Mouse (Mus musculus) hindbrain, embryonic 13.5 days (tissue): ENCODE results near the gene Camkmt. TPM values are rescaled to one million over a fixed set of nuclear protein-coding genes. Genes with fewer than 3 reads are reported as not detected.

Source experiments
- ATAC-seq: fragments of 200-750 bp; cut with Nextera tagmentation; 2 replicates; pipeline ENCODE4 v1.8.0; 2017; ENCODE audit warnings: moderate TSS enrichment; ENCODE audit not compliant: low FRiP score
- H3K27ac ChIP-seq: fragments of 300-500 bp; sonication (generic); 2 replicates; pipeline ENCODE4 v1.5.1; 2015; ENCODE audit warnings: inconsistent platforms, mild to moderate bottlenecking, moderate library complexity
- H3K27me3 ChIP-seq: fragments of 300-500 bp; sonication (generic); 2 replicates; pipeline ENCODE4 v1.6.1; 2015; ENCODE audit warnings: mild to moderate bottlenecking, inconsistent platforms
- H3K36me3 ChIP-seq: fragments of 300-500 bp; sonication (generic); 2 replicates; pipeline ENCODE4 v1.6.1; 2015; ENCODE audit warnings: mild to moderate bottlenecking, inconsistent platforms
- H3K4me1 ChIP-seq: fragments of 300-500 bp; sonication (generic); replicated peaks from 2 replicates; pipeline ENCODE4 v1.6.1; 2015; ENCODE audit warnings: inconsistent platforms
- H3K4me2 ChIP-seq: fragments of 300-500 bp; sonication (generic); 2 replicates; pipeline ENCODE4 v1.6.1; 2015; ENCODE audit warnings: inconsistent platforms, mild to moderate bottlenecking, moderate library complexity
- H3K4me3 ChIP-seq: fragments of 300-500 bp; sonication (generic); 2 replicates; pipeline ENCODE4 v1.5.1; 2015; ENCODE audit warnings: mild to moderate bottlenecking, inconsistent platforms
- H3K9ac ChIP-seq: fragments of 300-500 bp; sonication (generic); 2 replicates; pipeline ENCODE4 v1.6.1; 2015; ENCODE audit warnings: mild to moderate bottlenecking, inconsistent platforms
- H3K9me3 ChIP-seq: fragments of 300-500 bp; sonication (generic); 2 replicates; pipeline ENCODE4 v1.6.1; 2016; ENCODE audit warnings: inconsistent platforms
- WGBS: fragments of 180-500 bp; shearing (Covaris S2); methylation state at CpG from one replicate; pipeline ENCODE4 v1.1.7; 2015; 5-methylcytosine and 5-hydroxymethylcytosine counted together
- polyA plus RNA-seq: library from polyadenylated mRNA; unstranded; fragments of >200 nt; fragmentation: Nextera tagmentation; extraction: Ambion mirVana; gene quantifications from 2 replicates; pipeline ENCODE4 v1.2.1, GENCODE M21; 2015

Camkmt gene
- polyA plus RNA-seq, 1 experiment from 2014 or later = 18.3 TPM

DNA sequence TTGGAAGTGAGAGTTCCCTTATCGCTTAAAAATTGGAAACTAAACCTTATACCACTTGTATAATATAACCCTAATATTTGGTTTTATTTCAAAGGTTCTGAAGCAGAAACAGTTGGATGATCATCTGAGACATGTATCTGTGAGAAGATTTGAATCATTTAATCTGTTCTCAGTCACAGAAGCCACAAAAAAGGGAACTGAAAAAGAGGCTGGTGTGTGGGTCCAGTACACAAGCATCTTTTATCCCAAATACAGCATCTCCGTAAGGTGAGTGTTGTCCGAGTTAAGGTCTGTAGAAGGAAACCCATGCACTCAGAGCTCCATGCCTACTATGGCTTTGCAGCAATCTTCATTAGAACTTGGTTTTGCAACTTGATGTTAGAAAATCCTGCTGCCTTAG, 6.0 kb downstream of the Camkmt start:
- Histone ChIP-seq H3K4me1 (peaks cover 1% of the 10 kb centered on the region), H3K9ac (no peak overlapping the region), H3K27ac (no peak overlapping the region), H3K4me3 (no peak overlapping the region), H3K4me2 (no peak overlapping the region), H3K27me3 (no peaks in the 10 kb centered on the region), H3K9me3 (peaks cover 16% of the 10 kb centered on the region; the same call in 1 of the 2 replicates), H3K36me3 (peaks cover 35% of the 10 kb centered on the region)
- ATAC-seq = no peak
- 94% methylated on average over 3 of the region's 3 CpGs for WGBS

DNA sequence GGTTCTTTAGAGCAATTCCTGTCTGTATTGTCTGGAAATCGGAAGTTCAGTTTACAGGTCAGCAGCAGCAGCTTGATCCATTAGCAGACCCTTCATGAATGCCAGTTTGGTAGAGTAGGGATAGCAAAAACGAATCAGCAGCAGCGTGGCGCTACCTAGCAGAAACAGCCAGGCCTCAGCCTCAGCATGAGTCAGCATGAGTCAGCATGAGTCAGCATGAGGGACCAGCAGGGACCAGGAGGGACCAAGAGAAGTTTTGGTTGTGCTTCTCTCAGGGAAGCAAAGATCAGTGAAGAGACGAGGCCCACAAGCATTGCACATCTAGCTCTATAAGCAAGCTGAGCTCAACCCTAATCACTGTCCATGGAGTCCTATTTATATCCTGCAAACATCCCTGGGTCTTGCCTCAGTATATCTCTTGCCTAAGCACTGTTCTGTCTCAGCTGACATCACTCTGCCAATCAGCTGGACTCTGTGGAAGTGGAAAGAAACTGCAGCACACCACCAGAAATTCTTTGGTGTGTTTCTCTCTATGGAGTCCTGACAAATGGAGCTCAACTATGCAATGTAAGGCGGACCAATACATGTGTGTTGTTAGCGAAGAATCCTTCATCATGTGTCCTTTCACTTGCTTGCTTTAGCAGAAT, 8.4 kb downstream of the Camkmt start:
- Histone ChIP-seq H3K4me2 (no peak overlapping the region), H3K9me3 (peaks cover 16% of the 10 kb centered on the region; the same call in 1 of the 2 replicates), H3K4me1 (0 out of 2 replicates have a peak, but pooled peaks cover 3% of the 10 kb centered on the region), H3K27me3 (no peaks in the 10 kb centered on the region), H3K4me3 (no peak overlapping the region), H3K36me3 (peaks cover 35% of the 10 kb centered on the region), H3K9ac (no peak overlapping the region), H3K27ac (no peak overlapping the region)
- 96% methylated on average over 7 of the region's 7 CpGs for WGBS
- ATAC-seq = no peak

DNA sequence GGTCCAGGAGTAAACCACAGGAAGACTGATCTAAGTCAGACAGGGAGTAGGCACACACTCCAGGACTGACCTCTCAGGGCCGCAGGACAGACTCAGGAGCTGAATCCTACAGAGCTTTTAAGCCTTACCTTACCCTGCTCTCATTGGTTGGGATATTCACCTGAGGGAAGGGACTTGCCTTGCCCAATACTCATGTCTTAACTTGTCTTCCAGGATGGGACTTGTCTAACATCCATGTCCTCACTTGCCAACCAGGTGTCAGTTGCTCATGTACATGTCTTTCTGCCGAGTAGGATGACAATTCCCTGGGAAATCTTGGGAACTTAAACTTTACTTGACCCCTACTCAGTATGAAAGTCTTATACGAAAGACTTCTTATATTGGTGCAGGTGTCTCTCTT, 9.9 kb downstream of the Camkmt start:
- no peak overlapping the region for H3K4me2 ChIP-seq
- H3K27ac ChIP-seq = no peak overlapping the region
- 90% methylated on average over 3 of the region's 3 CpGs for WGBS
- H3K4me1 ChIP-seq = 0 out of 2 replicates have a peak, but pooled peaks cover 3% of the 10 kb centered on the region
- peaks cover 35% of the 10 kb centered on the region for H3K36me3 ChIP-seq
- H3K9ac ChIP-seq = no peak overlapping the region
- H3K27me3 ChIP-seq = no peaks in the 10 kb centered on the region
- H3K4me3 ChIP-seq = no peak overlapping the region
- ATAC-seq = no peak
- peaks cover 16% of the 10 kb centered on the region; the same call in 1 of the 2 replicates for H3K9me3 ChIP-seq

- H3K4me2 ChIP-seq = no peak overlapping the region
- H3K9me3 ChIP-seq = peaks cover 16% of the 10 kb centered on the region; the same call in 1 of the 2 replicates
- peaks cover 32% of the 10 kb centered on the region for H3K36me3 ChIP-seq
- no peaks in the 10 kb centered on the region for H3K27me3 ChIP-seq
- ATAC-seq = no peak
- no peak overlapping the region for H3K27ac ChIP-seq
- H3K9ac ChIP-seq = no peak overlapping the region
- no peak overlapping the region for H3K4me3 ChIP-seq
- WGBS = 28% methylated on average over 7 of the region's 7 CpGs
- H3K4me1 ChIP-seq = 0 out of 2 replicates have a peak, but pooled peaks cover 3% of the 10 kb centered on the region
Observed at GRCm38 (mm10) chr17:85101751-85102150, 11.4 kb downstream of the Camkmt start.

DNA sequence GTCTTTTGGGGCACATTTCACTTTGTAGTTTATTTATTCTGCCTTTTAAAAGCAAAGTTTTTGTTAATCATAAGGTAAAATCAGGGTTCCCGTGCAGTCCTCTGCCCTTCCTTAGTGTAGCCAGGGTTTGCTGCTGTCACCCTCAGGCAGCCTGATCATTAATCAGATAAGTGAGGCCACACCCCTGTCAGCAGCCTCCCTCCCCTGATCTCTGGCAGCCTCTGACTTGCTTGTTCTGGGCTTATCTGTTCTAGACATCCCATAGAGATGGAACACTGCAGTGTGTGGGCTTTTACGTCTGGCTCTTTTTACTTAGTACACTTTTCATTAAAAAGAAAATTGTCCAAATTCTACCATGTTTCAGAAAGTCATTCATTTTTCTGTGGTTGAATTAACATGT, 13.0 kb downstream of the Camkmt start:
- H3K27ac ChIP-seq = no peak overlapping the region
- H3K27me3 ChIP-seq = no peaks in the 10 kb centered on the region
- no peak for ATAC-seq
- H3K36me3 ChIP-seq = peaks cover 18% of the 10 kb centered on the region
- no peak overlapping the region for H3K4me3 ChIP-seq
- H3K4me2 ChIP-seq = no peak overlapping the region
- WGBS = 35% methylated on average over 2 of the region's 2 CpGs
- H3K9ac ChIP-seq = no peak overlapping the region
- H3K4me1 ChIP-seq = 0 out of 2 replicates have a peak, but pooled peaks cover 3% of the 10 kb centered on the region
- peaks cover 10% of the 10 kb centered on the region; the same call in 1 of the 2 replicates for H3K9me3 ChIP-seq

DNA sequence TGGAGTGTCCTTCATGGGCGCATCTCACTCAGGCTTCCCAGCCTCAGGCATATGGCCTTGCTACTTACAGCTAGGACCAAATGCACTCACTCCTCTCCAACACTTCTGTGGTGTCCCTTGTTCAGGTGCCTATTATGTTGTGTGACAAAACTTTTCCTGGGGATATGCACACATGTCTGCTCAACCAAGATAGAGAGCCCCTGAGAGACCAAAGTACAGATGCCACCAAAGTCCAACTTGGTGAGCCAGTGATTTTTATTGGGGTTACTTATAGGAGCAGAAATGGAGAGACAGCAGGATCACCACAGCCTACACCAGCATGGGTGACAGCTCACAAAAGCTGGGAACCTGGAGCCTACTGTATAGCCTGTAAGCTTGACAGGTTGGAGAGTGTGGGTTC, 20.3 kb downstream of the Camkmt start:
- no peak for ATAC-seq
- H3K9ac ChIP-seq = no peak overlapping the region
- H3K4me3 ChIP-seq = no peak overlapping the region
- H3K27me3 ChIP-seq = no peaks in the 10 kb centered on the region
- no peaks in the 10 kb centered on the region for H3K9me3 ChIP-seq
- H3K4me1 ChIP-seq = no peaks in the 10 kb centered on the region
- 0 out of 2 replicates have a peak, but pooled peaks cover 5% of the 10 kb centered on the region for H3K36me3 ChIP-seq
- no peak overlapping the region for H3K4me2 ChIP-seq
- WGBS = 93% methylated on average over 1 of the region's 1 CpGs
- H3K27ac ChIP-seq = no peak overlapping the region

DNA sequence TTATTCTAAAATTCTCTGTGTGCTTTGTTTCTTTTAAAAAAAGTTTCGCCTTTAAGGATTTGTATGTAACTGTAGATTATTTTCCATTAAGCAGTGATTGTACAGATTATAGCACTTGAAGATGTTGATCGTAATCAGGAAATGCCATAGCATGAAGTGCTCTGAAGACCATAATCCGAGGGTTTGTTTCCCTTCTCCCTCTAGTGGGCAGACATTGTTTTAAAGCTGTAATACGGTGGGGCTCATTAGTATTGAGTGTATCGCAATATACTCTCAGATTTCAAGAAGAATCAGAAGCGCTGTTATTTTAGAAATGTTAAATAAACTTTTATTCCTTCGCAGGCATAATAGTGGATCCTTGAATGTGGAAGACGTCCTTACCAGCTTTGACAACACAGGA, 23.1 kb downstream of the Camkmt start:
- no peak for ATAC-seq

GRCm38 (mm10) chr17:85116643-85117042, 26.3 kb downstream of the Camkmt start:
- H3K4me3 ChIP-seq = no peak overlapping the region
- no peak for ATAC-seq
- 32% methylated on average over 4 of the region's 4 CpGs for WGBS
- 0 out of 2 replicates have a peak, but pooled peaks cover under 1% of the 10 kb centered on the region for H3K36me3 ChIP-seq
- no peaks in the 10 kb centered on the region for H3K9me3 ChIP-seq
- no peak overlapping the region for H3K27ac ChIP-seq
- no peak overlapping the region for H3K4me2 ChIP-seq
- H3K4me1 ChIP-seq = no peaks in the 10 kb centered on the region
- H3K9ac ChIP-seq = no peak overlapping the region
- 0 out of 2 replicates have a peak, but pooled peaks cover 4% of the 10 kb centered on the region for H3K27me3 ChIP-seq

More for the DNA sequence above, 23.1 kb downstream of the Camkmt start:
- no peaks in the 10 kb centered on the region for H3K4me1 ChIP-seq
- 0 out of 2 replicates have a peak, but pooled peaks cover 4% of the 10 kb centered on the region for H3K27me3 ChIP-seq
- H3K27ac ChIP-seq = no peak overlapping the region
- no peak overlapping the region for H3K4me2 ChIP-seq
- H3K36me3 ChIP-seq = 0 out of 2 replicates have a peak, but pooled peaks cover 5% of the 10 kb centered on the region
- H3K9me3 ChIP-seq = no peaks in the 10 kb centered on the region
- no peak overlapping the region for H3K9ac ChIP-seq
- no peak overlapping the region for H3K4me3 ChIP-seq
- 89% methylated on average over 8 of the region's 8 CpGs for WGBS

DNA sequence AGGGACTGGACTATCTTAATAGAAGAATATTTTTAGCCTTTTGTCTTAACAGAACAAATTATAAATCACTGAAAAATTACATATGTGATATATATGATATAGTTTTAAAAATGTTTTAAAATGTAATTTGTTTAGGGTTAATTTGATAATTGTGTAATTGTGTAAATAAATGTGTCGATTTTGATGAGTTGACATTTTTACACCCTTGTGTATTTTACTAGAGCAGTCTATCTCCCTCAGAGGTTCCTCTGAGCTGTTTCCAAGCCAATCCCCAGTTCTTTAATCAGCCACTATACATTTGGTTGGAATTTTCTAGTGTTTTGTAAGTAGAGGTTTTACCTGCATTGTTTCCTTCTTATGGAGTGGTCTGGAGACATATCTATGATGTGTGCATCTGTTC, 48.0 kb downstream of the Camkmt start:
- H3K36me3 ChIP-seq = no peaks in the 10 kb centered on the region
- 86% methylated on average over 1 of the region's 1 CpGs for WGBS
- peaks cover 6% of the 10 kb centered on the region for H3K4me1 ChIP-seq
- H3K27ac ChIP-seq = no peak overlapping the region
- no peak overlapping the region for H3K4me3 ChIP-seq
- ATAC-seq = no peak
- no peaks in the 10 kb centered on the region for H3K9me3 ChIP-seq
- no peak overlapping the region for H3K9ac ChIP-seq
- H3K27me3 ChIP-seq = no peaks in the 10 kb centered on the region
- H3K4me2 ChIP-seq = no peak overlapping the region

DNA sequence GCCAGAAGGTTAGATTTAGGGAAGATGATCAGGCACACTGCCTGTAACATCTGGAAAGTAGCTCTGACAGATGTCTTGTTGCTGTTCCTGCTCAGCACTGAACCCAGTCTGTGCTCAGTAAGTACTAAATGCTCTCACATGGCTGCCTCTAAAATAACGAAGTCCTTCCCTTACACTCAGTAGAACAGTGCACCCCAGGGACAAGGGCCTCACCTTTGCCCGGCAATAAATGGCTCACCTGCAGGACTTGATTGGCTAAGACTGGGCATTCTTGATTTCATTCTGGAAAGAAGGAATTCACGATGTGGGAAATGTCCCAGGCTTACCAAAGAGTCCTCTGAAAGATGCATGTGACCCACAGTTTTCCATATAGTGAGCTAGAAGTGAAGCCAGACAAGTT, 51.3 kb downstream of the Camkmt start:
- 88% methylated on average over 3 of the region's 3 CpGs for WGBS
- no peak overlapping the region for H3K27ac ChIP-seq
- no peaks in the 10 kb centered on the region for H3K36me3 ChIP-seq
- H3K4me3 ChIP-seq = no peak overlapping the region
- no peaks in the 10 kb centered on the region for H3K27me3 ChIP-seq
- H3K4me1 ChIP-seq = peaks cover 6% of the 10 kb centered on the region
- H3K4me2 ChIP-seq = no peak overlapping the region
- no peak overlapping the region for H3K9ac ChIP-seq
- no peaks in the 10 kb centered on the region for H3K9me3 ChIP-seq
- ATAC-seq = no peak

- no peaks in the 10 kb centered on the region for H3K9me3 ChIP-seq
- no peak overlapping the region for H3K9ac ChIP-seq
- peaks cover 6% of the 10 kb centered on the region for H3K4me1 ChIP-seq
- H3K4me2 ChIP-seq = no peak overlapping the region
- no peak for ATAC-seq
- H3K27ac ChIP-seq = no peak overlapping the region
- H3K27me3 ChIP-seq = no peaks in the 10 kb centered on the region
- 27% methylated on average over 5 of the region's 5 CpGs for WGBS
- no peaks in the 10 kb centered on the region for H3K36me3 ChIP-seq
- no peak overlapping the region for H3K4me3 ChIP-seq
Observed at GRCm38 (mm10) chr17:85142495-85143111, 52.3 kb downstream of the Camkmt start.

DNA sequence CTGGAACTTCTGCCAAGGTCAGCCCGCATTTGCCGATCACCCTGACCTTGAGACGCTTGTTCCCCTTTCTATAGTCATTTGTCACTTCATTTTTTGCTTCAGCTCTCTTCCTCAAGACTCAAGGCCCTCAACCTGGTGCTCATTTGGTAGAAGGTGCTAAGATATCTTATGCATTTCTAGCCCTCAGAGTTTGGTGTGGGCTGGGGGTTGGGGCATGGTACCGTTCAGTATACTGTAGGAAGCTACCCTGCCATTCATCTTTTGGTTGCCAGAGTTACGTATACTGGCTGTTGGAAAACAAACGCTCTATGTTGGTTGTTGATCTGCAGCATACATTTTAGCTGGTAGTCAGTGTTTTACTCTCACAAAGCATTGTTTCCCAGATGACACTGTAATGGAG, 53.8 kb downstream of the Camkmt start:
- no peak overlapping the region for H3K9ac ChIP-seq
- no peak overlapping the region for H3K4me3 ChIP-seq
- 83% methylated on average over 6 of the region's 6 CpGs for WGBS

DNA sequence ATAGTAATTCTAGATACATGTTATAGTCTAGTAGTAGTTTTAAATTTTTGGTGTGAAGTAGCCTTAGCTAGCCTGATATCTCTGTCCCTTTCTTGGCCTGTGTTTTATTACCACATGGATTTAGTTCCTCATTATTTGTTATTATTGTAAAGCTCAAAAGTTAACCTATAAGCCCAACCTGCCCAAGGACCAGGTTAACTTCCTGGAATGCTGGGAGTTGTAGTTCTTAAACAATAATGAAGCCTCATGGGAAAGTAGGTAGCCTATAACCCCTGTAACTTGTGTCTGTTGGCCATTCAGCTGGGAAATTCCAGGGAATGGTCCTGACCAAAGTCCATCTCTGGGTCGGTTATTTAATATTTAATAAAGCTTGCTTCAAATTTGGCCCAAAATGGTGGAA, 58.0 kb downstream of the Camkmt start:
- Histone ChIP-seq H3K27ac (no peak overlapping the region), H3K9me3 (no peaks in the 10 kb centered on the region), H3K4me2 (no peak overlapping the region), H3K9ac (no peak overlapping the region), H3K4me3 (no peak overlapping the region), H3K4me1 (peaks cover 5% of the 10 kb centered on the region), H3K36me3 (no peaks in the 10 kb centered on the region), H3K27me3 (no peaks in the 10 kb centered on the region)
- ATAC-seq = no peak
- 74% methylated on average over 1 of the region's 1 CpGs for whole genome bisulfite sequencing

More for the DNA sequence above, 53.8 kb downstream of the Camkmt start:
- H3K27ac ChIP-seq = no peak overlapping the region
- no peak for ATAC-seq
- H3K9me3 ChIP-seq = no peaks in the 10 kb centered on the region
- H3K4me1 ChIP-seq = peaks cover 6% of the 10 kb centered on the region
- no peaks in the 10 kb centered on the region for H3K27me3 ChIP-seq
- H3K4me2 ChIP-seq = no peak overlapping the region
- no peaks in the 10 kb centered on the region for H3K36me3 ChIP-seq
